Mouse (Mus musculus): ENCODE results near the gene Cort. TPM values are rescaled to one million over a fixed set of nuclear protein-coding genes. Genes with fewer than 3 reads are reported as not detected.
A peak's percentile ranks its signal among the peaks of the same experiment; 100 is the strongest.

The Cort gene
- polyA plus RNA-seq, 1 experiment, result not detected

- TF ChIP-seq CTCF (conservative IDR thresholded peaks at IDR 0.05; ENCODE audit: insufficient read depth, insufficient read length, low read depth, low read length) (no peak), POLR2A (IDR thresholded peaks at IDR 0.05; ENCODE audit: low read depth, low read length) (no peak)
- no peak for DNase-seq
- no peaks in the 10 kb centered on the region for H3K4me1 ChIP-seq (ENCODE audit: control insufficient read depth, insufficient read depth, low read length)
- 50% methylated on average over 4 of the region's 4 CpGs for WGBS
- no peak overlapping the region for H3K4me3 ChIP-seq (ENCODE audit: insufficient read depth, low read depth, low read length)
- no peaks in the 10 kb centered on the region for H3K27me3 ChIP-seq (replicated peaks; ENCODE audit: control insufficient read depth, insufficient read depth, low read length)
- no peak overlapping the region for H3K27ac ChIP-seq (ENCODE audit: insufficient read depth, low read depth, low read length)
- no peaks in the 10 kb centered on the region for H3K36me3 ChIP-seq (ENCODE audit: control insufficient read depth, insufficient read depth, low read length)
Measured at GRCm38 (mm10) chr4:149148084-149148483, 21.5 kb upstream of the Cort start.

DNA sequence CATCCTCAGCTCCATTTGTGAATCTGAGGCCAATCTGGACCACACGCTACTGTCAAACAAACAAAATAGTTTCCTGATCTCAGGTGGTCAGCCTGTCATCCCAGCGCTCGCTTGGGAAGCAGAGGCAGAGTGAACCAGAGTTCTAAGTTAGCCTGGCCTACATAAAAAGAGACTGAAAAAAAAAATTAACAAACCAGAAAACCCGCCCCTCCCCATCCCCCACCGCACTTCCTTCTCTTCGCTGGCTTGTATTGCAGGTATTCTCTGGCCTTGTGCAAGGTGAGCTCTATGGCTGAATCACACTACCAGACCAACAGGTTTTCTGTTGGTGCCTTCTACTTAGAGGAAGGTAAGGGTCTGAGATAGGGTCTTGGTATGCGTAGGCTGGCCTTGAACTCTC, 21.0 kb upstream of the Cort start:
- no peaks in the 10 kb centered on the region for H3K36me3 ChIP-seq (ENCODE audit: control insufficient read depth, insufficient read depth, low read length)
- TF ChIP-seq POLR2A (IDR thresholded peaks at IDR 0.05; ENCODE audit: low read depth, low read length) (no peak), CTCF (conservative IDR thresholded peaks at IDR 0.05; ENCODE audit: insufficient read depth, insufficient read length, low read depth, low read length) (no peak)
- DNase-seq, result no peak
- 75% methylated on average over 7 of the region's 7 CpGs for WGBS
- H3K4me3 ChIP-seq (ENCODE audit: insufficient read depth, low read depth, low read length), result no peak overlapping the region
- H3K4me1 ChIP-seq (ENCODE audit: control insufficient read depth, insufficient read depth, low read length), result no peaks in the 10 kb centered on the region
- H3K27ac ChIP-seq (ENCODE audit: insufficient read depth, low read depth, low read length), result no peak overlapping the region
- no peaks in the 10 kb centered on the region for H3K27me3 ChIP-seq (replicated peaks; ENCODE audit: control insufficient read depth, insufficient read depth, low read length)

GRCm38 (mm10) chr4:149145151-149145550, 18.6 kb upstream of the Cort start:
- Histone ChIP-seq H3K27me3 (replicated peaks; ENCODE audit: control insufficient read depth, insufficient read depth, low read length) (no peaks in the 10 kb centered on the region), H3K36me3 (ENCODE audit: control insufficient read depth, insufficient read depth, low read length) (no peaks in the 10 kb centered on the region), H3K4me1 (ENCODE audit: control insufficient read depth, insufficient read depth, low read length) (no peaks in the 10 kb centered on the region), H3K4me3 (ENCODE audit: insufficient read depth, low read depth, low read length) (no peak overlapping the region), H3K27ac (ENCODE audit: insufficient read depth, low read depth, low read length) (no peak overlapping the region)
- no peak for TF ChIP-seq CTCF (conservative IDR thresholded peaks at IDR 0.05; ENCODE audit: insufficient read depth, insufficient read length, low read depth, low read length)
- TF ChIP-seq POLR2A (IDR thresholded peaks at IDR 0.05; ENCODE audit: low read depth, low read length), result no peak
- DNase-seq, result no peak
- 81% methylated on average over 4 of the region's 4 CpGs for WGBS

- Histone ChIP-seq H3K4me3 (ENCODE audit: insufficient read depth, low read depth, low read length) (no peak overlapping the region), H3K27me3 (replicated peaks; ENCODE audit: control insufficient read depth, insufficient read depth, low read length) (no peaks in the 10 kb centered on the region), H3K27ac (ENCODE audit: insufficient read depth, low read depth, low read length) (no peak overlapping the region), H3K4me1 (ENCODE audit: control insufficient read depth, insufficient read depth, low read length) (no peaks in the 10 kb centered on the region), H3K36me3 (ENCODE audit: control insufficient read depth, insufficient read depth, low read length) (no peaks in the 10 kb centered on the region)
- TF ChIP-seq POLR2A (IDR thresholded peaks at IDR 0.05; ENCODE audit: low read depth, low read length) (no peak), CTCF (conservative IDR thresholded peaks at IDR 0.05; ENCODE audit: insufficient read depth, insufficient read length, low read depth, low read length) (peak; percentile 96)
- DNase-seq, result peak; percentile 83
- 4% methylated on average over 3 of the region's 3 CpGs for WGBS
Measured at GRCm38 (mm10) chr4:149144459-149144858, 17.9 kb upstream of the Cort start.

DNA sequence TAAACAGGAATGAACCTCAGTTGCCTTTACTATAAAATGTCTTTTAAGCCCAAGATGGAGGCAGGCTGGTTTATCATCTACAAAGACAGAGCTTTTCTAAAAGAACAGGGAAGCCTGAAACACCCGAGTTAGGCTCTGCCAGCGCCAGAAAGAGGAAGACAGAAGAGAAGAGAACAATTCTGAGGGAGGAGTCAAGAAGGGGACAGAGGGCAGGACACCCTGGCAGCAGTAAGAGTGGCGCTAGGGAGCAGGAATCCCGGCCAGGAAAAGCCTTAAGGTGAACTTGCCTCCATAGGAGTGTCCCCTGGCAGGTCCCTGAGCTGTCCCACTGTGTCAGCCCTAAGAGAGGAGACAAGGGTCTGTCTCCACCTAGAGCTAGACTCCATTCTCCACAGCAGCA, 17.0 kb upstream of the Cort start:
- Histone ChIP-seq H3K4me1 (ENCODE audit: control insufficient read depth, insufficient read depth, low read length) (no peaks in the 10 kb centered on the region), H3K36me3 (ENCODE audit: control insufficient read depth, insufficient read depth, low read length) (no peaks in the 10 kb centered on the region), H3K27me3 (replicated peaks; ENCODE audit: control insufficient read depth, insufficient read depth, low read length) (no peaks in the 10 kb centered on the region), H3K4me3 (ENCODE audit: insufficient read depth, low read depth, low read length) (no peak overlapping the region), H3K27ac (ENCODE audit: insufficient read depth, low read depth, low read length) (no peak overlapping the region)
- peak; percentile 49 for DNase-seq
- 19% methylated on average over 4 of the region's 4 CpGs for WGBS
- TF ChIP-seq POLR2A (IDR thresholded peaks at IDR 0.05; ENCODE audit: low read depth, low read length) (no peak), CTCF (conservative IDR thresholded peaks at IDR 0.05; ENCODE audit: insufficient read depth, insufficient read length, low read depth, low read length) (no peak)

GRCm38 (mm10) chr4:149138515-149138914, 12.0 kb upstream of the Cort start:
- H3K36me3 ChIP-seq (ENCODE audit: control insufficient read depth, insufficient read depth, low read length), result no peaks in the 10 kb centered on the region
- no peak overlapping the region for H3K27ac ChIP-seq (ENCODE audit: insufficient read depth, low read depth, low read length)
- WGBS, result 67% methylated on average over 8 of the region's 8 CpGs
- H3K27me3 ChIP-seq (replicated peaks; ENCODE audit: control insufficient read depth, insufficient read depth, low read length), result no peaks in the 10 kb centered on the region
- H3K4me1 ChIP-seq (ENCODE audit: control insufficient read depth, insufficient read depth, low read length), result no peaks in the 10 kb centered on the region
- TF ChIP-seq POLR2A (IDR thresholded peaks at IDR 0.05; ENCODE audit: low read depth, low read length), result no peak
- TF ChIP-seq CTCF (conservative IDR thresholded peaks at IDR 0.05; ENCODE audit: insufficient read depth, insufficient read length, low read depth, low read length), result no peak
- no peak overlapping the region for H3K4me3 ChIP-seq (ENCODE audit: insufficient read depth, low read depth, low read length)
- DNase-seq, result no peak

GRCm38 (mm10) chr4:149136982-149137770, 10.6 kb upstream of the Cort start, which contains the start of gene Cenps:
Cenps (minus strand) TSS chr4:149137629.
- Histone ChIP-seq H3K27ac (ENCODE audit: insufficient read depth, low read depth, low read length) (no peak within 1 kb of the TSS), H3K36me3 (ENCODE audit: control insufficient read depth, insufficient read depth, low read length) (no peaks in the 10 kb centered on the region), H3K4me3 (ENCODE audit: insufficient read depth, low read depth, low read length) (peak within 1 kb of the TSS; percentile 77), H3K4me1 (ENCODE audit: control insufficient read depth, insufficient read depth, low read length) (no peaks in the 10 kb centered on the region), H3K27me3 (replicated peaks; ENCODE audit: control insufficient read depth, insufficient read depth, low read length) (no peaks in the 10 kb centered on the region)
- DNase-seq, result peak; percentile 92
- 2% methylated on average over 68 of the region's 68 CpGs for WGBS
- no peak for TF ChIP-seq POLR2A (IDR thresholded peaks at IDR 0.05; ENCODE audit: low read depth, low read length)
- peak; percentile 80 for TF ChIP-seq CTCF (conservative IDR thresholded peaks at IDR 0.05; ENCODE audit: insufficient read depth, insufficient read length, low read depth, low read length)

Measured in kidney, adult 2 months (tissue).